In genomic region chr12:86000641-86001073, GRCm38 (mm10) we compare ENCODE assay signal across 9 mouse cellular contexts.
DNase-seq lines count a peak whose midpoint lies in the region; ATAC-seq lines count a peak whose summit lies in the region.
"Had no signal": no experiment of that assay in that cellular context is flagged by ENCODE, and none has a peak within 500 bp of the region (broad histone marks: within the 10 kb centered on the region; RNA-seq: fewer than 3 reads in every experiment).

No protein-coding gene starts in this region.

- DNase-seq in NIH3T3 (ENCODE audit: low read depth) = peak; percentile 84
- peak; percentile 67 for DNase-seq in adrenal gland, postnatal 10 days
- peak; percentile 55 to 69 for DNase-seq in heart, postnatal 14 days
- peak; percentile 42 to 73 for DNase-seq in left cerebral cortex, postnatal 25 days (ENCODE audit: low spot score in 2 of 2)
- peak; percentile 61 for DNase-seq in retina, postnatal 1 day
- no peak for DNase-seq in layer of hippocampus, postnatal 10 days (ENCODE audit: low spot score in 2 of 2)

- peak overlapping the region; percentile 58 for H3K27ac ChIP-seq in forebrain, embryonic 15.5 days (replicated peaks)

- intact Hi-C loops in heart, postnatal 14 days (cut with DNase I) = loop anchor here (5.0 kb wide), 1 partner anchor 38 kb away; no protein-coding TSS in a partner anchor
- intact Hi-C loops in left cerebral cortex, postnatal 25 days (cut with DNase I) = loop anchor here (1.0 to 5.0 kb wide), 2 partner anchors 44 to 77 kb away; partner anchors contain the start of gene Tgfb3

- ATAC-seq in forebrain, embryonic 15.5 days (replicated peaks) = peak; percentile 72
- ATAC-seq in erythroblast, adult 5-6 weeks (replicated peaks; ENCODE audit: low FRiP score, poor library complexity, severe bottlenecking) = no peak

- 12% methylated on average over 9 of the region's 9 CpGs for WGBS in forebrain, embryonic 15.5 days

- no peak overlapping the region for H3K4me3 ChIP-seq in forebrain, embryonic 15.5 days
- H3K4me3 ChIP-seq: megakaryocyte, embryonic 14.5 days had no signal

- no peak overlapping the region for H3K4me2 ChIP-seq in forebrain, embryonic 15.5 days (replicated peaks)

- H3K27me3 ChIP-seq in forebrain, embryonic 15.5 days = no peaks in the 10 kb centered on the region
- H3K27me3 ChIP-seq: megakaryocyte, embryonic 14.5 days had no signal

- H3K9ac ChIP-seq in forebrain, embryonic 15.5 days (replicated peaks) = no peak overlapping the region

- H3K9me3 ChIP-seq in forebrain, embryonic 15.5 days = no peaks in the 10 kb centered on the region
- H3K9me3 ChIP-seq: megakaryocyte, embryonic 14.5 days had no signal

- H3K4me1 ChIP-seq in forebrain, embryonic 15.5 days = peaks cover 15% of the 10 kb centered on the region

- no peaks in the 10 kb centered on the region for H3K36me3 ChIP-seq in forebrain, embryonic 15.5 days

Comparison
In these comparisons a context has a peak if more than half of its experiments do, and no peak if none do; other contexts are left out.
1. DNase-seq: peak in NIH3T3 (single experiment), adrenal gland, postnatal 10 days (single experiment), heart, postnatal 14 days (2 of 2), left cerebral cortex, postnatal 25 days (2 of 2) and retina, postnatal 1 day (single experiment); none in layer of hippocampus, postnatal 10 days (0 of 2).